Mouse (Mus musculus): Measurements from ENCODE around the gene Thrb. TPM values are rescaled to one million over a fixed set of nuclear protein-coding genes. Genes with fewer than 3 reads are reported as not detected.
"Not testable (repeated sequence)": the region's sequence is repeated elsewhere in the genome, so short reads cannot be mapped to it uniquely, and the experiment has no call there.

The Thrb gene
- polyA plus RNA-seq, 1 experiment from 2014 or later = 7.8 TPM

- H3K27me3 ChIP-seq = no peaks in the 10 kb centered on the region
- peak; percentile 79 for TF ChIP-seq CTCF (IDR thresholded peaks at IDR 0.05)
- ChIA-PET CTCF (interaction anchor here (0.7 to 1.6 kb wide), 5 partner anchors 9 to 525 kb away, joined by 3 to 6 read pairs (median 3); partner anchors contain the start of gene Thrb), POLR2A (no interaction called here)
- in situ Hi-C loops (cut with MboI; ENCODE audit: low pct_unique_long_range_greater_than_20kb) = loop anchor here (5.0 to 10.0 kb wide), 2 partner anchors 265 to 523 kb away; partner anchors contain the start of gene Thrb
- ATAC-seq (peak; percentile 90), DNase-seq (ENCODE audit: low read depth, low spot score) (no peak)
These were observed 267.4 kb downstream of the Thrb start for GRCm38 (mm10) chr14:17927469-17927868.

- no peaks in the 10 kb centered on the region for H3K27me3 ChIP-seq
- CTCF ChIA-PET = no interaction called here
- TF ChIP-seq CTCF (IDR thresholded peaks at IDR 0.05) = peak; percentile 25
- in situ Hi-C loops (cut with MboI; ENCODE audit: low pct_unique_long_range_greater_than_20kb) = loop anchor here (5.0 to 10.0 kb wide), 2 partner anchors 267 to 525 kb away; partner anchors contain the start of gene Thrb
- POLR2A ChIA-PET = no interaction called here
- DNase-seq (ENCODE audit: low read depth, low spot score) (no peak), ATAC-seq (no peak)
These were observed 269.5 kb downstream of the Thrb start for GRCm38 (mm10) chr14:17929585-17929984.

GRCm38 (mm10) chr14:17933475-17933874 lies 273.4 kb downstream of the Thrb start:
- POLR2A ChIA-PET = no interaction called here
- no peak for DNase-seq (ENCODE audit: low read depth, low spot score)
- TF ChIP-seq CTCF (IDR thresholded peaks at IDR 0.05) = no peak
- no peak for ATAC-seq
- in situ Hi-C loops (cut with MboI; ENCODE audit: low pct_unique_long_range_greater_than_20kb) = no loop called here
- CTCF ChIA-PET = no interaction called here
- no peaks in the 10 kb centered on the region for H3K27me3 ChIP-seq

DNA sequence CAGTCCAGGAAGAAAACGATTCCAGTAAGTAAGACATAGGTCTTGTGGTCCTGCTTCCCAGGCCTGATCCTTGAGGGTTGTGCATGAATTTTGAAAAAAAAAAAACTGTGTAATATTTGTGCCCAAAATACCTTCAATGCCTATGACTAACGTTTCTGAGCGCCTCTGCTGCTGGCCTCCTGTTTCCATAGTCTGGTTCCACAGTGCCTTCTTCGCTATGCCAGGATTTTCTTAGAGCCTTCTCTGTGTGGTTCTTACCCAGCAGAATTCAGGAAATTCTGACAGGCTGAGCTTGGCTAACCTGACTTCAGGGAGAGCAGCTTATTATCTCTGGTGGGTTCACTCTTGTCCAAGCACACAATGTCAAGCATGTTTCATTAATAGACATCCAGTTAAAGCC lies 274.7 kb downstream of the Thrb start:
- POLR2A ChIA-PET; H3K27me3 ChIP-seq; CTCF ChIA-PET; ATAC-seq; DNase-seq (ENCODE audit: low read depth, low spot score); in situ Hi-C loops (cut with MboI; ENCODE audit: low pct_unique_long_range_greater_than_20kb): not testable (repeated sequence)

GRCm38 (mm10) chr14:17954038-17954437 lies 294.0 kb downstream of the Thrb start:
- in situ Hi-C loops (cut with MboI; ENCODE audit: low pct_unique_long_range_greater_than_20kb) = no loop called here
- no peak for TF ChIP-seq CTCF (IDR thresholded peaks at IDR 0.05)
- DNase-seq (ENCODE audit: low read depth, low spot score) (no peak), ATAC-seq (no peak)
- ChIA-PET POLR2A (no interaction called here), CTCF (interaction anchor here (1.2 kb wide), 1 partner anchor 13 kb away, joined by 3 read pairs; no protein-coding TSS in a partner anchor)
- no peaks in the 10 kb centered on the region for H3K27me3 ChIP-seq

- POLR2A ChIA-PET = no interaction called here
- no peaks in the 10 kb centered on the region for H3K27me3 ChIP-seq
- no peak for TF ChIP-seq CTCF (IDR thresholded peaks at IDR 0.05)
- CTCF ChIA-PET = no interaction called here
- peak; percentile 73 for DNase-seq (ENCODE audit: low read depth, low spot score)
- in situ Hi-C loops (cut with MboI; ENCODE audit: low pct_unique_long_range_greater_than_20kb) = loop anchor here (10.0 kb wide), 1 partner anchor 555 kb away; no protein-coding TSS in a partner anchor
- peak; percentile 72 for ATAC-seq
These were observed 299.8 kb downstream of the Thrb start for GRCm38 (mm10) chr14:17959901-17960300.

DNA sequence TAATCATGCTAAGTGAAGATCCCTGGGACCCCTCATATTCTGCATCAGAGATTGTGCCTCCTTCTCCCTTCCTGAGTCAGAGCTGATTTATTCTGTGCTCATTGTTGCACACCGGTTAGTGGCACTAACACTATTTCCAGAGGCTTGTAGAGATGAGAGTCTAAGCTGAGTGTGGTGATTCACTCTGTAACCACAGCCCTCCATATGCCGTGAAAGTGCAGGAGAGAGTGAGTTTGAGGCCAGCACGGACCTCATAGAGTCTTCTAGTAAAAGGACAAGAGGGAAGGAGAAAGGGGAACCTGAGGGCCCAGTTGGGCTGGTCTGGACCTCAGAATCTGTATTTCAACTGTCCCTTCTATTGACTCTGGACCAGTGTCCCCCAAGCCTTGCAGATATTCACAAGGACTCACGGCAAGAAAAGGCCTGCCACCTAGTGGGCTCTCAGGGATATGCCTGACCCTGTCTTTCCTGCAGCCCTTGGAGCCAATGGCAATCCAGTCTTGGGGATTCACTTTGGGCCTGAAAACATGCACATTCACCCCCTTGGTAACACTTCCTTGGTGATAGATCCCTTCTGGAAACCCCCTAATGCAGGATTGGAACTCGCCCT lies 307.2 kb downstream of the Thrb start:
- in situ Hi-C loops (cut with MboI; ENCODE audit: low pct_unique_long_range_greater_than_20kb) = loop anchor here (10.0 kb wide), 1 partner anchor 562 kb away; no protein-coding TSS in a partner anchor
- peak; percentile 84 for TF ChIP-seq CTCF (IDR thresholded peaks at IDR 0.05)
- ATAC-seq (peak; percentile 79), DNase-seq (ENCODE audit: low read depth, low spot score) (no peak)
- CTCF ChIA-PET = interaction anchor here (0.6 to 1.1 kb wide), 6 partner anchors 10 to 564 kb away, joined by 3 to 5 read pairs (median 4); no protein-coding TSS in a partner anchor
- no peaks in the 10 kb centered on the region for H3K27me3 ChIP-seq
- POLR2A ChIA-PET = interaction anchor here (0.6 kb wide), 1 partner anchor 948 kb away, joined by 3 read pairs; no protein-coding TSS in a partner anchor

DNA sequence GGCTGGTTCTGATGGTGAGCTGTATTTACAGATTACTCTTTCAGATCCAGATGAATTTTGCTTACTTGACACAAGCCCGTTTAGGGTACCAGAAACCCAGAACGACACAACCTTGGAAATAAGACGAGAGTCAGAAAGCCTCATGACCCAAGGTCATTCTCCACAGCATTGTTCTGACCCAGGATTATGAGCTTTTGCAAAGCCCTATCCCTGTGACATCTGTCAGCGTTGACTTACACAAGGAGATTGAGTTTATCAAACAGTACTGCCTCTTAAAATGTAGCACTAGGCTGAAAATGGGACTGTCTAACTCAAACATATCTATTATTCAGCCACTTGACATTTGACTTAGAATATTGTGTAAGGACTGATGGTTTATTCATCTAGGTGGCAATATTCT lies 312.1 kb downstream of the Thrb start:
- ATAC-seq = no peak
- TF ChIP-seq CTCF (IDR thresholded peaks at IDR 0.05) = no peak
- CTCF ChIA-PET = no interaction called here
- no peak for DNase-seq (ENCODE audit: low read depth, low spot score)
- in situ Hi-C loops (cut with MboI; ENCODE audit: low pct_unique_long_range_greater_than_20kb) = no loop called here
- POLR2A ChIA-PET = no interaction called here
- H3K27me3 ChIP-seq = no peaks in the 10 kb centered on the region

GRCm38 (mm10) chr14:17972665-17973064 lies 312.6 kb downstream of the Thrb start:
- in situ Hi-C loops (cut with MboI; ENCODE audit: low pct_unique_long_range_greater_than_20kb) = no loop called here
- no peaks in the 10 kb centered on the region for H3K27me3 ChIP-seq
- POLR2A ChIA-PET = no interaction called here
- ATAC-seq (no peak), DNase-seq (ENCODE audit: low read depth, low spot score) (no peak)
- CTCF ChIA-PET = no interaction called here
- no peak for TF ChIP-seq CTCF (IDR thresholded peaks at IDR 0.05)

- no peaks in the 10 kb centered on the region for H3K27me3 ChIP-seq
- in situ Hi-C loops (cut with MboI; ENCODE audit: low pct_unique_long_range_greater_than_20kb) = no loop called here
- DNase-seq (ENCODE audit: low read depth, low spot score) (no peak), ATAC-seq (no peak)
- no peak for TF ChIP-seq CTCF (IDR thresholded peaks at IDR 0.05)
- POLR2A ChIA-PET = no interaction called here
- CTCF ChIA-PET = no interaction called here
These were observed 315.7 kb downstream of the Thrb start for GRCm38 (mm10) chr14:17975786-17976185.

DNA sequence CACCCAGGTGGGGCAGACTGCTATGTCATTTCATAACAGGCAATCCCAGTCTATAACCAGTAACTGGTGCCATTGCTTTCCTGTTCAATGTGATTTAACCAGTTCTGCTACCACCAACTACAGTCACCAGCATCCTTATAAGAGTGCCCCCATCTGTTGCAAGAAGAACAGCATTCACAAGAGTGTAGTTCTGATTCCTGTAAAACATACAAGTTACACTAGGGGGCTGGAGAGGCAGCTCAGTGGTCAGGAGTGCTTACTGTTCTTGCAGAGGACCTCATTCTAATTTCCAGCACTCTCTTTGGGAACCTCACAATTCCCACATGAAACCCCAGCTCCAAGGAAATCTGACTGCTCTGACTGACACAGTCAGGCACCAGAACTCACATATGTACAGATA lies 318.2 kb downstream of the Thrb start:
- ATAC-seq (no peak), DNase-seq (ENCODE audit: low read depth, low spot score) (no peak)
- no peaks in the 10 kb centered on the region for H3K27me3 ChIP-seq
- in situ Hi-C loops (cut with MboI; ENCODE audit: low pct_unique_long_range_greater_than_20kb) = no loop called here
- ChIA-PET CTCF (interaction anchor here (2.0 kb wide), 1 partner anchor 11 kb away, joined by 5 read pairs; no protein-coding TSS in a partner anchor), POLR2A (no interaction called here)
- TF ChIP-seq CTCF (IDR thresholded peaks at IDR 0.05) = no peak

Measured in Patski (cell line).